Mouse (Mus musculus) layer of hippocampus, adult 2 months (tissue): ENCODE data around the gene Gm6760. TPM values are rescaled to one million over a fixed set of nuclear protein-coding genes. Genes with fewer than 3 reads are reported as not detected.

Source experiments
- DNase-seq, 2 experiments: peaks; one replicate each; pipeline ENCODE4 v3.0.0; 2022; ENCODE audit warnings: low spot score in 2 of 2
- H3K27ac ChIP-seq: fragments of 200-600 bp; 2 replicates; pipeline ENCODE4 v1.8.1; 2022
- H3K4me3 ChIP-seq: fragments of 200-600 bp; 2 replicates; pipeline ENCODE4 v1.8.1; 2022; ENCODE audit warnings: mild to moderate bottlenecking
- CTCF ChIP-seq: fragments of 200-600 bp; conservative IDR thresholded peaks from 2 replicates; pipeline ENCODE4 v1.8.1; 2022; ENCODE audit warnings: antibody characterized with exemption, mild to moderate bottlenecking, moderate library complexity
- long read RNA-seq, 2 experiments: library from polyadenylated mRNA; stranded (forward); transcript quantifications; one replicate each; pipeline ENCODE4 v2.0.0; 2021; ENCODE audit warnings: borderline mapping rate in 2 of 2
- total RNA-seq, 2 experiments: library from RNA; stranded (reverse); gene quantifications; 2 replicates each; pipeline ENCODE4 v1.2.3; 2021

The Gm6760 gene
- total RNA-seq: not detected
- long read RNA-seq, experiment 1: 0 reads
- long read RNA-seq, experiment 2: 0 reads

- no peak for DNase-seq
- Histone ChIP-seq H3K27ac (no peak within 1 kb of the TSS), H3K4me3 (no peak within 1 kb of the TSS)
- no peak for TF ChIP-seq CTCF
Observed at GRCm38 (mm10) chrX:64152098-64152497, at the start of gene Gm6760. Gene Gm6760 (minus strand): TSS chrX:64152198.

DNA sequence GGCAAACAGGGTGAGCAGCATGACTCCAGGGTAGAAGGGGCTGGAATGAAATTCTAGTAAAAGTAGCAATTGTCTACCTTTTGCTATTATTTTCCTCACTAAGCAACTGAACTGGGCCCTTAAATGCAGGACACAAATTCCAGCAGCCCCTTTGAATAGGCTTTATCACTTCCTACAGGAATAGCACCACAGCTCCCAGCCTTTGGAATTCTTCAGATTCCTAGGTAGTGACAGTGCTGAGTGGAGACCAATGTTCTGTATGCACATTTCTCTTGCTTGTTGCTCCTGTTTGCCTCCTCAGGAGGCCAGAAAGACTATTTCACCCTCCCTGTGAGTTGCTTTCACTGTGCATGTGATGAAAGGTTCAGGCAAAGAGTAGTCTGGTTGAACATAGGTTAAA lies 29.2 kb upstream of the Gm6760 start:
- DNase-seq: no peak
- H3K4me3 ChIP-seq: no peak overlapping the region
- no peak overlapping the region for H3K27ac ChIP-seq
- TF ChIP-seq CTCF: no peak

GRCm38 (mm10) chrX:64173248-64173647 lies 21.2 kb upstream of the Gm6760 start, which contains the start of gene 3830417A13Rik:
Gene 3830417A13Rik (plus strand): TSS chrX:64173548.
- no peak within 1 kb of the TSS for H3K4me3 ChIP-seq
- no peak within 1 kb of the TSS for H3K27ac ChIP-seq
- no peak for DNase-seq
- TF ChIP-seq CTCF: no peak

Other genes with a start within 250 kb of the Gm6760 start
- not detected for gene 3830417A13Rik, start 21.4 kb upstream of the Gm6760 start, total RNA-seq
- gene Slitrk4, start 124.8 kb upstream of the Gm6760 start, total RNA-seq: 10 to 100 TPM; 43.7 to 44.6 TPM